Mouse (Mus musculus) liver, embryonic 11.5 days (tissue): ENCODE measurements around the gene Ntn5. TPM values are rescaled to one million over a fixed set of nuclear protein-coding genes. Genes with fewer than 3 reads are reported as not detected.

Source experiments
- polyA plus RNA-seq: library from polyadenylated mRNA; unstranded; fragments of >200 nt; fragmentation: Nextera tagmentation; extraction: Ambion mirVana; gene quantifications from 2 replicates; pipeline ENCODE4 v1.2.1, GENCODE M21; 2014

Gene Ntn5
- polyA plus RNA-seq, 1 experiment from 2014 or later, result 0.23 TPM

Other genes with a start within 250 kb of the Ntn5 start
- gene Gys1, start 249.2 kb upstream of the Ntn5 start, polyA plus RNA-seq, result 21.4 and 23.7 TPM in 2 replicates
- 240 and 250 TPM in 2 replicates for gene Ruvbl2, start 245.9 kb upstream of the Ntn5 start, polyA plus RNA-seq
- gene Ftl1, start 224.1 kb upstream of the Ntn5 start, polyA plus RNA-seq, result 6,297 and 6,318 TPM in 2 replicates
- gene Bax, start 217.1 kb upstream of the Ntn5 start, polyA plus RNA-seq, result 190 and 212 TPM in 2 replicates
- 2.3 and 3.2 TPM in 2 replicates for gene Tulp2, start 202.1 kb upstream of the Ntn5 start, polyA plus RNA-seq
- gene Gm45808, start 197.2 kb upstream of the Ntn5 start, polyA plus RNA-seq, result not detected in 2 replicates
- 4.9 and 5.8 TPM in 2 replicates for gene Dhdh, start 195.2 kb upstream of the Ntn5 start, polyA plus RNA-seq
- gene Nucb1, start 173.6 kb upstream of the Ntn5 start, polyA plus RNA-seq, result 149 and 153 TPM in 2 replicates
- gene Ppp1r15a, start 157.8 kb upstream of the Ntn5 start, polyA plus RNA-seq, result 61.6 and 62.0 TPM in 2 replicates
- gene Plekha4, start 157.7 kb upstream of the Ntn5 start, polyA plus RNA-seq, result 0.64 and 0.89 TPM in 2 replicates
- gene Hsd17b14, start 129.1 kb upstream of the Ntn5 start, polyA plus RNA-seq, result 2.8 and 5.4 TPM in 2 replicates
- 84.7 and 90.1 TPM in 2 replicates for gene Bcat2, start 113.9 kb upstream of the Ntn5 start, polyA plus RNA-seq
- gene Fgf21, start 68.5 kb upstream of the Ntn5 start, polyA plus RNA-seq, result 0.23 TPM in 1 of 2 replicates, not detected in the other
- gene Fut1, start 66.7 kb upstream of the Ntn5 start, polyA plus RNA-seq, result not detected in 2 replicates
- 0.21 and 0.22 TPM in 2 replicates for gene Izumo1, start 62.2 kb upstream of the Ntn5 start, polyA plus RNA-seq
- 8.0 and 9.3 TPM in 2 replicates for gene Rasip1, start 56.5 kb upstream of the Ntn5 start, polyA plus RNA-seq
- gene Mamstr, start 44.0 kb upstream of the Ntn5 start, polyA plus RNA-seq, result 0.69 and 0.73 TPM in 2 replicates
- 0.08 TPM in 1 of 2 replicates, not detected in the other for gene Fut2, start 17.6 kb upstream of the Ntn5 start, polyA plus RNA-seq
- 0.30 and 0.33 TPM in 2 replicates for gene Sec1, start 10.4 kb downstream of the Ntn5 start, polyA plus RNA-seq
- 1.0 and 1.2 TPM in 2 replicates for gene Car11, start 15.8 kb downstream of the Ntn5 start, polyA plus RNA-seq
- gene Dbp, start 21.1 kb downstream of the Ntn5 start, polyA plus RNA-seq, result 1.8 and 1.9 TPM in 2 replicates
- 1,405 and 1,469 TPM in 2 replicates for gene Rpl18, start 31.4 kb downstream of the Ntn5 start, polyA plus RNA-seq
- gene Sphk2, start 34.0 kb downstream of the Ntn5 start, polyA plus RNA-seq, result 24.2 and 25.6 TPM in 2 replicates
- 0.77 and 1.1 TPM in 2 replicates for gene Fam83e, start 37.2 kb downstream of the Ntn5 start, polyA plus RNA-seq
- not detected in 2 replicates for gene Spaca4, start 41.8 kb downstream of the Ntn5 start, polyA plus RNA-seq
- 0.30 and 0.45 TPM in 2 replicates for gene Lmtk3, start 99.7 kb downstream of the Ntn5 start, polyA plus RNA-seq
- 0.65 and 0.70 TPM in 2 replicates for gene Sult2b1, start 100.6 kb downstream of the Ntn5 start, polyA plus RNA-seq
- gene Cyth2, start 130.6 kb downstream of the Ntn5 start, polyA plus RNA-seq, result 67.2 and 69.1 TPM in 2 replicates
- gene Kcnj14, start 140.8 kb downstream of the Ntn5 start, polyA plus RNA-seq, result 0.40 and 0.74 TPM in 2 replicates
- gene Grwd1, start 146.9 kb downstream of the Ntn5 start, polyA plus RNA-seq, result 101 and 106 TPM in 2 replicates
- 54.8 and 60.7 TPM in 2 replicates for gene Kdelr1, start 188.8 kb downstream of the Ntn5 start, polyA plus RNA-seq
- 0.13 and 0.23 TPM in 2 replicates for gene Grin2d, start 194.4 kb downstream of the Ntn5 start, polyA plus RNA-seq
- gene Syngr4, start 212.7 kb downstream of the Ntn5 start, polyA plus RNA-seq, result 1.0 and 1.3 TPM in 2 replicates
- gene Tmem143, start 212.9 kb downstream of the Ntn5 start, polyA plus RNA-seq, result 4.0 and 5.8 TPM in 2 replicates
- gene Emp3, start 237.4 kb downstream of the Ntn5 start, polyA plus RNA-seq, result 91.8 and 99.6 TPM in 2 replicates
- gene Ccdc114, start 240.1 kb downstream of the Ntn5 start, polyA plus RNA-seq, result 2.4 and 4.3 TPM in 2 replicates